Mouse (Mus musculus) limb, embryonic 13.5 days (tissue): ENCODE measurements around the gene Wdr13. TPM values are rescaled to one million over a fixed set of nuclear protein-coding genes. Genes with fewer than 3 reads are reported as not detected.
"Not testable (repeated sequence)": the region's sequence is repeated elsewhere in the genome, so short reads cannot be mapped to it uniquely, and the experiment has no call there.

Experiments
- ATAC-seq: fragments of 200-750 bp; cut with Nextera tagmentation; 2 replicates; pipeline ENCODE4 v1.8.0; 2017; ENCODE audit warnings: low read depth, moderate number of reproducible peaks, moderate TSS enrichment; ENCODE audit not compliant: low FRiP score
- H3K27ac ChIP-seq: fragments of 300-500 bp; sonication (generic); 2 replicates; pipeline ENCODE4 v1.5.1; 2015; ENCODE audit warnings: inconsistent platforms, mild to moderate bottlenecking, moderate library complexity
- H3K27me3 ChIP-seq: fragments of 300-500 bp; sonication (generic); 2 replicates; pipeline ENCODE4 v1.6.1; 2015; ENCODE audit warnings: mild to moderate bottlenecking, inconsistent platforms
- H3K36me3 ChIP-seq: fragments of 300-500 bp; sonication (generic); 2 replicates; pipeline ENCODE4 v1.6.1; 2015; ENCODE audit warnings: inconsistent platforms, mild to moderate bottlenecking, moderate library complexity
- H3K4me1 ChIP-seq: fragments of 300-500 bp; sonication (generic); 2 replicates; pipeline ENCODE4 v1.6.1; 2015; ENCODE audit warnings: inconsistent platforms
- H3K4me2 ChIP-seq: fragments of 300-500 bp; sonication (generic); replicated peaks from 2 replicates; pipeline ENCODE4 v1.6.1; 2015; ENCODE audit warnings: inconsistent platforms, mild to moderate bottlenecking, moderate library complexity
- H3K4me3 ChIP-seq: fragments of 300-500 bp; sonication (generic); 2 replicates; pipeline ENCODE4 v1.5.1; 2015; ENCODE audit warnings: moderate library complexity, mild to moderate bottlenecking, inconsistent platforms
- H3K9ac ChIP-seq: fragments of 300-500 bp; sonication (generic); 2 replicates; pipeline ENCODE4 v1.6.1; 2015; ENCODE audit warnings: mild to moderate bottlenecking, inconsistent platforms
- H3K9me3 ChIP-seq: fragments of 300-500 bp; sonication (generic); 2 replicates; pipeline ENCODE4 v1.6.1; 2016; ENCODE audit warnings: inconsistent platforms
- WGBS: fragments of 180-500 bp; shearing (Covaris S2); methylation state at CpG from one replicate; pipeline ENCODE4 v1.1.7; 2015; 5-methylcytosine and 5-hydroxymethylcytosine counted together
- polyA plus RNA-seq: library from polyadenylated mRNA; unstranded; fragments of >200 nt; fragmentation: Nextera tagmentation; extraction: Ambion mirVana; gene quantifications from 2 replicates; pipeline ENCODE4 v1.2.1, GENCODE M21; 2015

Gene Wdr13
- polyA plus RNA-seq, 1 experiment from 2014 or later, result 20.1 TPM

GRCm38 (mm10) chrX:8099435-8099834 is 33.3 kb downstream of the Wdr13 start:
- H3K9me3 ChIP-seq, result no peaks in the 10 kb centered on the region
- no peaks in the 10 kb centered on the region for H3K36me3 ChIP-seq
- no peak overlapping the region for H3K4me2 ChIP-seq
- H3K9ac ChIP-seq, result no peak overlapping the region
- H3K27ac ChIP-seq, result no peak overlapping the region
- H3K4me1 ChIP-seq, result 0 out of 2 replicates have a peak, but pooled peaks cover 5% of the 10 kb centered on the region
- no peak for ATAC-seq
- 71% methylated on average over 4 of the region's 4 CpGs for WGBS
- H3K4me3 ChIP-seq, result no peak overlapping the region
- no peaks in the 10 kb centered on the region for H3K27me3 ChIP-seq

GRCm38 (mm10) chrX:8096787-8097242 is 35.9 kb downstream of the Wdr13 start:
- Histone ChIP-seq H3K4me3 (peak overlapping the region; percentile 29), H3K36me3 (no peaks in the 10 kb centered on the region), H3K27me3 (no peaks in the 10 kb centered on the region), H3K4me2 (peak overlapping the region; percentile 52), H3K27ac (peak overlapping the region; percentile 39; the same call in 1 of the 2 replicates), H3K9ac (no peak overlapping the region), H3K4me1 (0 out of 2 replicates have a peak, but pooled peaks cover 5% of the 10 kb centered on the region), H3K9me3 (no peaks in the 10 kb centered on the region)
- peak; percentile 96 for ATAC-seq
- 11% methylated on average over 15 of the region's 19 CpGs for WGBS

- peak; percentile 91 for ATAC-seq
- not testable (repeated sequence) for H3K4me1 ChIP-seq, H3K9me3 ChIP-seq, H3K9ac ChIP-seq, H3K27me3 ChIP-seq, H3K27ac ChIP-seq, H3K36me3 ChIP-seq
- peak overlapping the region; percentile 31 for H3K4me3 ChIP-seq
- 13% methylated on average over 12 of the region's 48 CpGs for WGBS
- H3K4me2 ChIP-seq, result peak overlapping the region; percentile 49
Observed at GRCm38 (mm10) chrX:8096068-8096786, 36.5 kb downstream of the Wdr13 start.

- ATAC-seq, result no peak
- WGBS, result 84% methylated on average over 10 of the region's 10 CpGs
- H3K4me2 ChIP-seq, result peak overlapping the region; percentile 49
Observed at GRCm38 (mm10) chrX:8095546-8095945, 37.1 kb downstream of the Wdr13 start.

GRCm38 (mm10) chrX:8090954-8091347 is 41.7 kb downstream of the Wdr13 start:
- H3K36me3 ChIP-seq, H3K4me3 ChIP-seq, H3K27me3 ChIP-seq, H3K4me1 ChIP-seq, H3K27ac ChIP-seq, H3K9ac ChIP-seq, H3K9me3 ChIP-seq, ATAC-seq, H3K4me2 ChIP-seq: not testable (repeated sequence)
- WGBS, result 87% methylated on average over 4 of the region's 5 CpGs

More at GRCm38 (mm10) chrX:8095546-8095945, 37.1 kb downstream of the Wdr13 start:
- peak overlapping the region; percentile 31 for H3K4me3 ChIP-seq
- no peaks in the 10 kb centered on the region for H3K9me3 ChIP-seq
- 0 out of 2 replicates have a peak, but pooled peaks cover 2% of the 10 kb centered on the region for H3K4me1 ChIP-seq
- H3K27ac ChIP-seq, result no peak overlapping the region
- no peaks in the 10 kb centered on the region for H3K36me3 ChIP-seq
- H3K27me3 ChIP-seq, result no peaks in the 10 kb centered on the region
- no peak overlapping the region for H3K9ac ChIP-seq

- no peak for ATAC-seq
- no peaks in the 10 kb centered on the region for H3K9me3 ChIP-seq
- H3K4me3 ChIP-seq, result no peak within 1 kb of the TSS
- no peak within 1 kb of the TSS for H3K9ac ChIP-seq
- H3K27me3 ChIP-seq, result no peaks in the 10 kb centered on the region
- H3K4me1 ChIP-seq, result no peaks in the 10 kb centered on the region
- no peaks in the 10 kb centered on the region for H3K36me3 ChIP-seq
- no peak within 1 kb of the TSS for H3K4me2 ChIP-seq
- no peak within 1 kb of the TSS for H3K27ac ChIP-seq
- WGBS, result 86% methylated on average over 14 of the region's 14 CpGs
Observed at GRCm38 (mm10) chrX:8090346-8090953, 42.2 kb downstream of the Wdr13 start, which contains the start of gene Was. Gene Was (minus strand): TSS chrX:8090498.

- Histone ChIP-seq H3K4me1 (no peaks in the 10 kb centered on the region), H3K27ac (no peak overlapping the region), H3K4me3 (no peak overlapping the region), H3K4me2 (no peak overlapping the region), H3K36me3 (no peaks in the 10 kb centered on the region), H3K9me3 (no peaks in the 10 kb centered on the region), H3K27me3 (no peaks in the 10 kb centered on the region), H3K9ac (no peak overlapping the region)
- no peak for ATAC-seq
- 84% methylated on average over 3 of the region's 3 CpGs for WGBS
Observed at GRCm38 (mm10) chrX:8089746-8090145, 42.9 kb downstream of the Wdr13 start.

- WGBS, result 85% methylated on average over 7 of the region's 8 CpGs
- H3K27ac ChIP-seq, result no peak overlapping the region
- no peak for ATAC-seq
Observed at GRCm38 (mm10) chrX:8085611-8086010, 47.1 kb downstream of the Wdr13 start.

GRCm38 (mm10) chrX:8084771-8085259 is 47.9 kb downstream of the Wdr13 start:
- ATAC-seq, result no peak
- H3K36me3 ChIP-seq, result no peaks in the 10 kb centered on the region
- H3K27ac ChIP-seq, result no peak overlapping the region
- H3K9me3 ChIP-seq, result no peaks in the 10 kb centered on the region
- H3K4me1 ChIP-seq, result no peaks in the 10 kb centered on the region
- no peak overlapping the region for H3K4me3 ChIP-seq
- H3K4me2 ChIP-seq, result no peak overlapping the region
- 65% methylated on average over 6 of the region's 6 CpGs for WGBS
- no peaks in the 10 kb centered on the region for H3K27me3 ChIP-seq
- H3K9ac ChIP-seq, result no peak overlapping the region

More at GRCm38 (mm10) chrX:8085611-8086010, 47.1 kb downstream of the Wdr13 start:
- H3K9me3 ChIP-seq, result no peaks in the 10 kb centered on the region
- H3K4me1 ChIP-seq, result no peaks in the 10 kb centered on the region
- no peak overlapping the region for H3K4me3 ChIP-seq
- H3K9ac ChIP-seq, result no peak overlapping the region
- H3K27me3 ChIP-seq, result no peaks in the 10 kb centered on the region
- H3K4me2 ChIP-seq, result no peak overlapping the region
- no peaks in the 10 kb centered on the region for H3K36me3 ChIP-seq

GRCm38 (mm10) chrX:8075104-8075503 is 57.6 kb downstream of the Wdr13 start:
- peak; percentile 8; the same call in 1 of the 2 replicates for ATAC-seq
- Histone ChIP-seq H3K4me2 (peak overlapping the region; percentile 61), H3K27ac (0 out of 2 replicates have a peak overlapping the region, but pooled peaks have one; percentile 39), H3K27me3 (no peaks in the 10 kb centered on the region), H3K9me3 (no peaks in the 10 kb centered on the region), H3K4me3 (peak overlapping the region; percentile 58), H3K9ac (peak overlapping the region; percentile 53; the same call in 1 of the 2 replicates), H3K4me1 (no peaks in the 10 kb centered on the region), H3K36me3 (peaks cover 13% of the 10 kb centered on the region; the same call in 1 of the 2 replicates)
- WGBS, result 23% methylated on average over 3 of the region's 3 CpGs

GRCm38 (mm10) chrX:8074430-8075014 is 58.2 kb downstream of the Wdr13 start, which contains the start of gene Suv39h1:
Gene Suv39h1 (minus strand): TSS chrX:8074760.
- ATAC-seq, result peak; percentile 98

More at GRCm38 (mm10) chrX:8074430-8075014, 58.2 kb downstream of the Wdr13 start, which contains the start of gene Suv39h1:
- Histone ChIP-seq H3K4me1 (no peaks in the 10 kb centered on the region), H3K4me2 (peak within 1 kb of the TSS; percentile 61), H3K27ac (peak within 1 kb of the TSS; percentile 88), H3K36me3 (peaks cover 17% of the 10 kb centered on the region; the same call in 1 of the 2 replicates), H3K9me3 (no peaks in the 10 kb centered on the region), H3K4me3 (peak within 1 kb of the TSS; percentile 58), H3K9ac (peak within 1 kb of the TSS; percentile 70), H3K27me3 (no peaks in the 10 kb centered on the region)
- 6% methylated on average over 43 of the region's 46 CpGs for WGBS
